Mouse (Mus musculus): ENCODE measurements around the gene Gm11214. TPM values are rescaled to one million over a fixed set of nuclear protein-coding genes. Genes with fewer than 3 reads are reported as not detected.

Gm11214 gene
- total and polyA plus RNA-seq, 3 experiments, result 0.43 TPM; not detected in 2

DNA sequence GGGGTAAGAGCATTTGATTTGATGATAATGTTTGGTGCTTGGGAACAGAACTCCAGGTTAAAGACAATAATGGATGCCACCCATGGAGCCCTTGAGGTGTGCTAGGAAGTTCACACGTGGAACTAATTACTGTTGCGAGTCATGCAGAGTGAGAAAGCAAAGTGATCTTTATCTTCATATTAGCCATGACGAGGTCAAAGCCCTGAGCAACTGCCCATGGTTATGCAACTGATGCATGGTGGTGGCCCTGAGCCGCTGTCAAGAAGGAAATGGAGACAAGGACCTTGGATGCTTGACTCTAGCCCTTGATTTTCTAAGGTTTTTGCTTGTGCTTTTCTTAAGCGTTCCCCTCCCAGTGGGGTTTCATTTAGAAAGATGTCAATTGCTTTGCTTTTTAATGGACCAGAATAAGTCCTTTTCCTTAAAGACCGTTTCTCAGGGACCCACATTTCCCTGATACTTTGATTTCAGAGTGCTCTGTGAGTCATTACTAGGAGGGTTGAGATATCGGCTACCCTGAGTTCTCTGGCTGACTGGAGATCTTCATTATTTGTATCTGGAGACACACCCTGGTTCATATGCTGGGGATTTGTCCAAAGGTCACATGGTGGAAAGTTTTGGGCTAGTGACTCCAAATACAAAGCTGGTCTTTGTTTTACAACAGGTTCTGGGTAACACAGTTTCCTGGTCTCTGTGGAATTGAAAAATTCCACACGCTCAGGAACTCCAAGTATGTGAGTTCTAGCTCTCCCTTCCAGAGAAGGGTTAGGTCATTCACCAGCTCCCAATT, 47.4 kb upstream of the Gm11214 start:
- no peak for TF ChIP-seq MYC (IDR thresholded peaks at IDR 0.05; ENCODE audit: low read depth, low read length)
- no peak for TF ChIP-seq JUND (IDR thresholded peaks at IDR 0.05; ENCODE audit: low read depth, low read length)
- no peak for TF ChIP-seq ETS1 (IDR thresholded peaks at IDR 0.05; ENCODE audit: low read depth, low read length)
- no peak for TF ChIP-seq ZKSCAN1 (IDR thresholded peaks at IDR 0.05; ENCODE audit: low read depth, low read length)
- DNase-seq (ENCODE audit: low read depth, low spot score), result no peak
- Histone ChIP-seq H3K9ac (ENCODE audit: control insufficient read depth, low read depth, low read length, poor library complexity, severe bottlenecking) (no peak overlapping the region), H3K27me3 (ENCODE audit: control insufficient read depth in 1 of 2, insufficient read depth in 2 of 2, low read length in 2 of 2) (no peaks in the 10 kb centered on the region), H3K9me3 (replicated peaks; ENCODE audit: insufficient read depth, low read length) (no peaks in the 10 kb centered on the region), H3K4me3 (ENCODE audit: control insufficient read depth in 1 of 2, insufficient read depth in 1 of 2, low read depth in 2 of 2, low read length in 2 of 2) (no peak overlapping the region), H3K4me1 (ENCODE audit: control insufficient read depth in 1 of 2, insufficient read depth in 2 of 2, low read length in 2 of 2) (no peaks in the 10 kb centered on the region), H3K79me2 (ENCODE audit: control insufficient read depth, insufficient read depth, low read length, poor library complexity) (no peaks in the 10 kb centered on the region), H3K27ac (ENCODE audit: control insufficient read depth, low read depth, low read length) (no peak overlapping the region), H3K36me3 (ENCODE audit: control insufficient read depth in 1 of 2, insufficient read depth in 2 of 2, low read length in 2 of 2) (no peaks in the 10 kb centered on the region)

- Histone ChIP-seq H3K9ac (ENCODE audit: control insufficient read depth, low read depth, low read length, poor library complexity, severe bottlenecking) (no peak overlapping the region), H3K27me3 (ENCODE audit: control insufficient read depth in 1 of 2, insufficient read depth in 2 of 2, low read length in 2 of 2) (no peaks in the 10 kb centered on the region), H3K4me1 (ENCODE audit: control insufficient read depth in 1 of 2, insufficient read depth in 2 of 2, low read length in 2 of 2) (no peaks in the 10 kb centered on the region), H3K79me2 (ENCODE audit: control insufficient read depth, insufficient read depth, low read length, poor library complexity) (no peaks in the 10 kb centered on the region), H3K36me3 (ENCODE audit: control insufficient read depth in 1 of 2, insufficient read depth in 2 of 2, low read length in 2 of 2) (no peaks in the 10 kb centered on the region), H3K4me3 (ENCODE audit: control insufficient read depth in 1 of 2, insufficient read depth in 1 of 2, low read depth in 2 of 2, low read length in 2 of 2) (no peak overlapping the region), H3K27ac (ENCODE audit: control insufficient read depth, low read depth, low read length) (no peak overlapping the region), H3K9me3 (replicated peaks; ENCODE audit: insufficient read depth, low read length) (no peaks in the 10 kb centered on the region)
- TF ChIP-seq CTCF (IDR thresholded peaks at IDR 0.05 in 2 of 3, conservative IDR thresholded peaks at IDR 0.05 in 1 of 3; ENCODE audit: control insufficient read depth in 1 of 3, insufficient read depth in 1 of 3, low read depth in 2 of 3, low read length in 3 of 3, poor library complexity in 1 of 3, severe bottlenecking in 1 of 3), result no peak
- TF ChIP-seq JUND (IDR thresholded peaks at IDR 0.05; ENCODE audit: low read depth, low read length), result no peak
- TF ChIP-seq MYB (IDR thresholded peaks at IDR 0.05; ENCODE audit: low read depth, low read length), result no peak
- TF ChIP-seq SIN3A (IDR thresholded peaks at IDR 0.05; ENCODE audit: low read length), result no peak
- no peak for TF ChIP-seq MXI1 (IDR thresholded peaks at IDR 0.05; ENCODE audit: low read depth, low read length)
- no peak for TF ChIP-seq MAX (IDR thresholded peaks at IDR 0.05; ENCODE audit: low read length)
- TF ChIP-seq MAFK (IDR thresholded peaks at IDR 0.05; ENCODE audit: borderline replicate concordance, low read depth, low read length), result no peak
- no peak for TF ChIP-seq TBP (IDR thresholded peaks at IDR 0.05; ENCODE audit: low read depth, low read length)
- no peak for TF ChIP-seq NRF1 (IDR thresholded peaks at IDR 0.05; ENCODE audit: insufficient read depth, low read depth, low read length, poor library complexity, severe bottlenecking)
- no peak for TF ChIP-seq E2F4 (IDR thresholded peaks at IDR 0.05; ENCODE audit: borderline replicate concordance, low read depth, low read length)
- TF ChIP-seq GABPA (IDR thresholded peaks at IDR 0.05; ENCODE audit: low read depth, low read length), result no peak
- no peak for TF ChIP-seq RAD21 (IDR thresholded peaks at IDR 0.05; ENCODE audit: low read depth, low read length)
- no peak for TF ChIP-seq POLR2AphosphoS2 (IDR thresholded peaks at IDR 0.05; ENCODE audit: low read length)
- no peak for TF ChIP-seq POLR2A (IDR thresholded peaks at IDR 0.05; ENCODE audit: control insufficient read depth in 1 of 2, insufficient read depth in 1 of 2, low read depth in 1 of 2, low read length in 2 of 2, poor library complexity in 1 of 2)
- no peak for TF ChIP-seq ZMIZ1 (IDR thresholded peaks at IDR 0.05; ENCODE audit: low read depth, low read length)
- TF ChIP-seq GATA1 (IDR thresholded peaks at IDR 0.05; ENCODE audit: low read depth, low read length), result no peak
- TF ChIP-seq MEF2A (IDR thresholded peaks at IDR 0.05; ENCODE audit: extremely low read depth, insufficient replicate concordance, low read depth, low read length, poor library complexity, severe bottlenecking), result no peak
- no peak for TF ChIP-seq ZNF384 (IDR thresholded peaks at IDR 0.05; ENCODE audit: low read depth, low read length)
- no peak for DNase-seq (ENCODE audit: low read depth, low spot score)
Observed at GRCm38 (mm10) chr4:63706279-63706971, 43.2 kb upstream of the Gm11214 start.
